24 mouse cellular contexts compared by ENCODE assay signal in genomic region chr14:20831915-20832314, GRCm38 (mm10). TPM values are rescaled to one million over a fixed set of nuclear protein-coding genes. Genes with fewer than 3 reads are reported as not detected.
A peak's percentile ranks its signal among the peaks of the same experiment; 100 is the strongest.
DNase-seq lines count a peak whose midpoint lies in the region; ATAC-seq and TF ChIP-seq lines count a peak whose summit lies in the region.
"Had no signal": no experiment of that assay in that cellular context is flagged by ENCODE, and none has a peak within 500 bp of the region (broad histone marks: within the 10 kb centered on the region; RNA-seq: fewer than 3 reads in every experiment).

No protein-coding gene starts in this region.

- peak overlapping the region; percentile 28 for H3K27ac ChIP-seq in gastrocnemius, adult 2 months
- peak overlapping the region; percentile 98 for H3K27ac ChIP-seq in macrophage
- no peak overlapping the region for H3K27ac ChIP-seq in midbrain, postnatal 0 days (ENCODE audit: low read depth, low read length)
- H3K27ac ChIP-seq: heart, embryonic 15.5 days; hindbrain, embryonic 10.5 days; hindbrain, embryonic 13.5 days; intestine, embryonic 15.5 days had no signal

- no peak overlapping the region for H3K4me3 ChIP-seq in gastrocnemius, adult 2 months
- no peak overlapping the region for H3K4me3 ChIP-seq in macrophage (ENCODE audit: inconsistent target)
- no peak overlapping the region for H3K4me3 ChIP-seq in midbrain, postnatal 0 days (ENCODE audit: low read depth, low read length)
- H3K4me3 ChIP-seq: heart, embryonic 12.5 days; heart, embryonic 15.5 days; hindbrain, embryonic 10.5 days; hindbrain, embryonic 13.5 days; intestine, embryonic 15.5 days had no signal

- H3K4me2 ChIP-seq in midbrain, postnatal 0 days (ENCODE audit: low read depth, low read length, poor library complexity, severe bottlenecking) = no peak overlapping the region
- H3K4me2 ChIP-seq: heart, embryonic 12.5 days; heart, embryonic 15.5 days; hindbrain, embryonic 13.5 days; intestine, embryonic 15.5 days had no signal

- WGBS in macrophage (ENCODE audit: missing documents) = 77% methylated on average over 1 of the region's 1 CpGs
- WGBS in midbrain, postnatal 0 days = 87% methylated on average over 1 of the region's 1 CpGs

- DNase-seq in gastrocnemius, adult 2 months = no peak
- DNase-seq in gastrocnemius, postnatal 14 days = no peak
- DNase-seq in NIH3T3 (ENCODE audit: low read depth) = peak; percentile 43
- DNase-seq in brain, adult 2 months (ENCODE audit: low read depth, low spot score) = peak; percentile 70
- no peak for DNase-seq in kidney, postnatal 4 days
- no peak for DNase-seq in midbrain, postnatal 0 days (ENCODE audit: low spot score)
- DNase-seq: B cell, adult 2 months; cerebellum, adult 11 months; cerebellum, adult 2 months; cerebellum, adult 9-11 months; cerebellum, postnatal 25 days; forebrain, postnatal 0 days; heart, postnatal 36 days had no signal

- no peaks in the 10 kb centered on the region for H3K9me3 ChIP-seq in midbrain, postnatal 0 days (ENCODE audit: low read length)
- H3K9me3 ChIP-seq: G1E; heart, embryonic 12.5 days; heart, embryonic 15.5 days; hindbrain, embryonic 10.5 days; hindbrain, embryonic 13.5 days; intestine, embryonic 15.5 days had no signal

- intact Hi-C loops in gastrocnemius, adult 2 months (cut with DNase I) = no loop called here
- intact Hi-C loops in gastrocnemius, postnatal 14 days (cut with DNase I; ENCODE audit: low total_unique reads) = no loop called here

- H3K4me1 ChIP-seq in midbrain, postnatal 0 days (ENCODE audit: insufficient read depth, low read length) = 0 out of 2 replicates have a peak, but pooled peaks cover 2% of the 10 kb centered on the region

- no peak for ATAC-seq in midbrain, postnatal 0 days (ENCODE audit: low FRiP score)
- no peak for ATAC-seq in cerebellum, adult (ENCODE audit: insufficient number of reproducible peaks, low FRiP score, low TSS enrichment)
- ATAC-seq: forebrain, embryonic 14.5 days; forebrain, postnatal 0 days; hindbrain, embryonic 16.5 days; intestine, embryonic 15.5 days had no signal

- H3K27me3 ChIP-seq in midbrain, postnatal 0 days (ENCODE audit: insufficient read depth, low read length) = no peaks in the 10 kb centered on the region
- H3K27me3 ChIP-seq: CH12.LX; heart, embryonic 12.5 days; heart, embryonic 15.5 days; intestine, embryonic 15.5 days had no signal

- H3K36me3 ChIP-seq in macrophage (ENCODE audit: inconsistent target) = no peaks in the 10 kb centered on the region
- no peaks in the 10 kb centered on the region for H3K36me3 ChIP-seq in midbrain, postnatal 0 days (ENCODE audit: insufficient read depth, low read length)
- H3K36me3 ChIP-seq: G1E; heart, embryonic 12.5 days; heart, embryonic 15.5 days; hindbrain, embryonic 10.5 days; hindbrain, embryonic 13.5 days; intestine, embryonic 15.5 days had no signal

- TF ChIP-seq CTCF in gastrocnemius, adult 2 months (IDR thresholded peaks at IDR 0.05) = no peak
- no peak for TF ChIP-seq CTCF in midbrain, postnatal 0 days (IDR thresholded peaks at IDR 0.05)

- H3K9ac ChIP-seq in midbrain, postnatal 0 days (replicated peaks; ENCODE audit: low read length, poor library complexity, severe bottlenecking) = no peak overlapping the region
- H3K9ac ChIP-seq: forebrain, postnatal 0 days; heart, embryonic 12.5 days; heart, embryonic 15.5 days; hindbrain, embryonic 13.5 days; intestine, embryonic 15.5 days had no signal

- H3K79me2 ChIP-seq in macrophage (ENCODE audit: inconsistent target) = peaks cover 15% of the 10 kb centered on the region

RNA-seq across cellular contexts. Expression of gene Plau, which starts 4.5 kb away (rescaled TPM):
- 10 to 100 TPM; 17.2 to 28.5 TPM for total RNA-seq in gastrocnemius, adult 2 months (2021)
- 10 to 100 TPM; 29.4 to 31.5 TPM for total RNA-seq in gastrocnemius, postnatal 14 days (2021)
- 100 to 1,000 TPM in 7 of 26 experiments, 10 to 100 TPM in 18, 1 to 10 TPM in 1; 9.6 to 345 (median 38.2) TPM for total RNA-seq in macrophage (2018; cell fraction: chromatin; rRNA removed)
- 100 to 1,000 TPM in 7 of 26 experiments, 10 to 100 TPM in 19; 41.3 to 309 (median 83.1) TPM for total RNA-seq in macrophage (2018; cell fraction: cytosol; rRNA removed)
- 100 to 1,000 TPM in 13 of 26 experiments, 10 to 100 TPM in 13; 32.6 to 727 (median 100) TPM for total RNA-seq in macrophage (2018; cell fraction: nucleus; rRNA removed)
- polyA plus RNA-seq in macrophage (2018) = 44.2 to 693 TPM (median 52.7 TPM) in 3 replicates
- 0.93 and 2.1 TPM in 2 replicates for total RNA-seq in midbrain, postnatal 0 days (2014; rRNA removed)
- 0.27 and 0.44 TPM in 2 replicates for polyA plus RNA-seq in midbrain, postnatal 0 days (2015; fragmentation: Nextera tagmentation; extraction: Ambion mirVana)
- polyA plus RNA-seq: G1E had no signal

RNA-seq across cellular contexts. Expression of gene Camk2g, which starts 38.0 kb away (rescaled TPM):
- 100 to 1,000 TPM; 162 to 163 TPM for total RNA-seq in gastrocnemius, adult 2 months (2021)
- total RNA-seq in gastrocnemius, postnatal 14 days (2021) = 100 to 1,000 TPM; 114 to 117 TPM
- 100 to 1,000 TPM in 3 of 26 experiments, 10 to 100 TPM in 23; 14.3 to 109 (median 64.6) TPM for total RNA-seq in macrophage (2018; cell fraction: chromatin; rRNA removed)
- 10 to 100 TPM in 19 of 26 experiments, 1 to 10 TPM in 7; 4.5 to 18.4 (median 13.5) TPM for total RNA-seq in macrophage (2018; cell fraction: cytosol; rRNA removed)
- 10 to 100 TPM in 25 of 26 experiments, 1 to 10 TPM in 1; 7.4 to 72.9 (median 29.9) TPM for total RNA-seq in macrophage (2018; cell fraction: nucleus; rRNA removed)
- 12.2 to 24.7 TPM (median 16.2 TPM) in 3 replicates for polyA plus RNA-seq in macrophage (2018)
- 239 and 267 TPM in 2 replicates for total RNA-seq in midbrain, postnatal 0 days (2014; rRNA removed)
- 261 and 284 TPM in 2 replicates for polyA plus RNA-seq in midbrain, postnatal 0 days (2015; fragmentation: Nextera tagmentation; extraction: Ambion mirVana)

Comparison
In these comparisons a context has a peak if more than half of its experiments do, and no peak if none do; other contexts are left out.
1. DNase-seq: peak in NIH3T3 (single experiment) and brain, adult 2 months (single experiment); none in gastrocnemius, adult 2 months (single experiment), gastrocnemius, postnatal 14 days (single experiment), kidney, postnatal 4 days (0 of 2) and midbrain, postnatal 0 days (single experiment).